Mouse (Mus musculus): ENCODE data around the gene Stpg3.

Stpg3 gene

GRCm38 (mm10) chr2:25234551-25235220 is 20.2 kb upstream of the Stpg3 start:
- no peak for DNase-seq (ENCODE audit: low spot score)

GRCm38 (mm10) chr2:25234050-25234449 is 19.6 kb upstream of the Stpg3 start, which contains the start of gene Slc34a3:
Gene Slc34a3, minus strand, starts transcription at chr2:25234364.
- DNase-seq (ENCODE audit: low spot score): no peak

GRCm38 (mm10) chr2:25233421-25233820 is 19.0 kb upstream of the Stpg3 start:
- DNase-seq (ENCODE audit: low spot score): no peak

GRCm38 (mm10) chr2:25231038-25231437 is 16.6 kb upstream of the Stpg3 start:
- DNase-seq (ENCODE audit: low spot score): no peak

- no peak for DNase-seq (ENCODE audit: low spot score)
Measured at GRCm38 (mm10) chr2:25230581-25230980, 16.1 kb upstream of the Stpg3 start.

- no peak for DNase-seq (ENCODE audit: low spot score)
Measured at GRCm38 (mm10) chr2:25229582-25229981, 15.1 kb upstream of the Stpg3 start.

- no peak for DNase-seq (ENCODE audit: low spot score)
Measured at GRCm38 (mm10) chr2:25228995-25229530, 14.6 kb upstream of the Stpg3 start.

GRCm38 (mm10) chr2:25228431-25228889 is 14.0 kb upstream of the Stpg3 start:
- DNase-seq (ENCODE audit: low spot score): peak; percentile 86

- no peak for DNase-seq (ENCODE audit: low spot score)
Measured at GRCm38 (mm10) chr2:25227406-25227805, 13.0 kb upstream of the Stpg3 start.

- no peak for DNase-seq (ENCODE audit: low spot score)
Measured at GRCm38 (mm10) chr2:25226864-25227263, 12.4 kb upstream of the Stpg3 start.

GRCm38 (mm10) chr2:25225811-25226379 is 11.5 kb upstream of the Stpg3 start:
- DNase-seq (ENCODE audit: low spot score): no peak

GRCm38 (mm10) chr2:25224766-25225752 is 10.6 kb upstream of the Stpg3 start:
- peak; percentile 99 for DNase-seq (ENCODE audit: low spot score)

GRCm38 (mm10) chr2:25224492-25224765 is 10.0 kb upstream of the Stpg3 start, which contains the start of gene Tubb4b:
Gene Tubb4b, minus strand, starts transcription at chr2:25224702.
- no peak for DNase-seq (ENCODE audit: low spot score)

GRCm38 (mm10) chr2:25223681-25224491 is 9.4 kb upstream of the Stpg3 start:
- peak; percentile 90 for DNase-seq (ENCODE audit: low spot score)

- no peak for DNase-seq (ENCODE audit: low spot score)
Measured at GRCm38 (mm10) chr2:25221331-25221772, 6.9 kb upstream of the Stpg3 start.

GRCm38 (mm10) chr2:25218445-25218844 is 4.0 kb upstream of the Stpg3 start, which contains the start of gene Fam166a:
Gene Fam166a, plus strand, starts transcription at chr2:25218745.
- DNase-seq (ENCODE audit: low spot score): no peak

GRCm38 (mm10) chr2:25217666-25218065 is 3.2 kb upstream of the Stpg3 start:
- no peak for DNase-seq (ENCODE audit: low spot score)

GRCm38 (mm10) chr2:25213266-25213865 is 1.1 kb downstream of the Stpg3 start:
- no peak for DNase-seq (ENCODE audit: low spot score)

GRCm38 (mm10) chr2:25211121-25211670 is 3.2 kb downstream of the Stpg3 start, which contains the start of gene Nelfb:
Gene Nelfb, minus strand, starts transcription at chr2:25211489.
- DNase-seq (ENCODE audit: low spot score): peak; percentile 91

- DNase-seq (ENCODE audit: low spot score): no peak
Measured at GRCm38 (mm10) chr2:25210686-25211085, 3.8 kb downstream of the Stpg3 start.

GRCm38 (mm10) chr2:25207593-25207992 is 6.8 kb downstream of the Stpg3 start:
- DNase-seq (ENCODE audit: low spot score): no peak
